Comparison of ENCODE assay signal across 9 mouse cellular contexts in the genomic region with DNA sequence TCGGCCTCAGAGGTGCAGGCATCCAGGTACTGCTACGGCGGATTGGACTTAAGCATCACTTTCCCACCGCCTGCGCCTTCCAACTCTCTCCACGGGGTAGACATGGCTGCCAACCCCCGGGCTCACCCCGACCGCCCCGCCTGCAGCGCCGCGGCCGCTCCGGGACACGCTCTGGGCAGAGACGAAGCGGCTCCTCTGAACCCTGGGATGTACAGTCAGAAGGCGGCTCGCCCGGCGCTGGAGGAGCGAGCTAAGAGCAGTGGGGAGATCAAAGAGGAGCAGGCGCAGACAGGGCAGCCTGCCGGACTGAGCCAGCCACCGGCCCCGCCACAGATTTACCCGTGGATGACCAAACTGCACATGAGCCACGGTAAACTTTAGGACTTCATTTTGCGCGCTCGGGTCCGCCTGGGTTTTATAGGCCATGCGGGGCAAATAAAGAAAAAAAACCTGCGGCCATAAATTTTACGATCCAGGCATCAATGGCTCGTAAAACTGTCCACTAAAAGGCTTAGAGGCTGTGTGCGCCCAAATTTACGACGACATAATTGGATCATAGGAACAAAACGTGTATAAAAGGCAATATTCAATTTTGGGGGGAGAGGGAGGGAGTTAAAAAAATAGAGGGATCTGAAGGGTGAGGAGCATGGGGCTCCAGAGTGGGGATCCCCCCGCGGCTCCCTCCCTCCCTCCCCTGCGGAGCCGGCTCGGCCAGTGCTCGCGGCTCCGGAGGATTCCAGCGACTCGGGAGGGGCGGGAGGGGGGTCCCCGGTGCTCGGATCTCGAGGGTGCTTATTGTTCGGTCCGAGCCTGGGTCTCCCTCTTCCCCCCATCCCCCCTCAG. TPM values are rescaled to one million over a fixed set of nuclear protein-coding genes. Genes with fewer than 3 reads are reported as not detected.
DNase-seq lines count a peak whose midpoint lies in the region; ATAC-seq and TF ChIP-seq lines count a peak whose summit lies in the region.
"Had no signal": no experiment of that assay in that cellular context is flagged by ENCODE, and none has a peak within 500 bp of the region (broad histone marks: within the 10 kb centered on the region; RNA-seq: fewer than 3 reads in every experiment).

No protein-coding gene starts in this region.

- no peak overlapping the region for H3K27ac ChIP-seq in ES-Bruce4 (ENCODE audit: insufficient read depth, low read length)
- peak overlapping the region; percentile 89 for H3K27ac ChIP-seq in stomach, embryonic 14.5 days (ENCODE audit: low read length)

- no peak for TF ChIP-seq EP300 in ES-Bruce4 (IDR thresholded peaks at IDR 0.05; ENCODE audit: insufficient read depth, low read depth, low read length)

- TF ChIP-seq CTCF in ES-Bruce4 (IDR thresholded peaks at IDR 0.05; ENCODE audit: low read depth, low read length), result no peak

- peak overlapping the region; percentile 36; the same call in 1 of the 2 replicates for H3K9ac ChIP-seq in ES-Bruce4 (ENCODE audit: low read depth, poor library complexity, severe bottlenecking)
- peak overlapping the region; percentile 65 for H3K9ac ChIP-seq in stomach, embryonic 14.5 days (replicated peaks; ENCODE audit: low read depth, low read length)

- no peaks in the 10 kb centered on the region for H3K36me3 ChIP-seq in ES-Bruce4 (ENCODE audit: control insufficient read depth, insufficient read depth, low read length, poor library complexity, severe bottlenecking)
- no peaks in the 10 kb centered on the region for H3K36me3 ChIP-seq in stomach, embryonic 14.5 days (ENCODE audit: control insufficient read depth, insufficient read depth, low read length)

- TF ChIP-seq POLR2A in ES-Bruce4 (IDR thresholded peaks at IDR 0.05; ENCODE audit: insufficient read depth, low read length), result no peak

- no peaks in the 10 kb centered on the region for H3K9me3 ChIP-seq in ES-Bruce4 (replicated peaks; ENCODE audit: control insufficient read depth, insufficient read depth, low read length, poor library complexity, severe bottlenecking)
- no peaks in the 10 kb centered on the region for H3K9me3 ChIP-seq in stomach, embryonic 14.5 days (ENCODE audit: control insufficient read depth, low read depth, low read length)

- under 1% methylated on average over 56 of the region's 57 CpGs for WGBS in stomach, embryonic 14.5 days

- peaks cover 68% of the 10 kb centered on the region for H3K27me3 ChIP-seq in ES-Bruce4 (ENCODE audit: control insufficient read depth, insufficient read depth, low read length, poor library complexity, severe bottlenecking)
- H3K27me3 ChIP-seq in stomach, embryonic 14.5 days (ENCODE audit: control insufficient read depth, insufficient read depth, low read length), result peaks cover 23% of the 10 kb centered on the region

- peak; percentile 49 for ATAC-seq in stomach, embryonic 14.5 days (ENCODE audit: insufficient number of reproducible peaks, insufficient read depth, low FRiP score, low read depth)

- DNase-seq in NIH3T3 (ENCODE audit: low read depth), result peak; percentile 62
- DNase-seq in gastrocnemius, postnatal 14 days, result peak; percentile 66
- peak; percentile 77 to 86 for DNase-seq in kidney, postnatal 4 days
- no peak for DNase-seq in urinary bladder, adult 18-20 months (ENCODE audit: low spot score in 2 of 2)
- no peak for DNase-seq in B cell, adult 2 months
- no peak for DNase-seq in spleen, postnatal 36 days (ENCODE audit: low spot score in 2 of 2)

- peaks cover 8% of the 10 kb centered on the region for H3K4me1 ChIP-seq in ES-Bruce4 (ENCODE audit: control insufficient read depth, insufficient read depth, low read length)
- peaks cover 6% of the 10 kb centered on the region; the same call in 1 of the 2 replicates for H3K4me1 ChIP-seq in stomach, embryonic 14.5 days (ENCODE audit: control insufficient read depth, insufficient read depth, low read length)

- peak overlapping the region; percentile 63 for H3K4me3 ChIP-seq in ES-Bruce4 (ENCODE audit: low read depth, low read length)
- H3K4me3 ChIP-seq in stomach, embryonic 14.5 days (ENCODE audit: low read depth, low read length), result peak overlapping the region; percentile 32

- peak overlapping the region; percentile 45 for H3K4me2 ChIP-seq in stomach, embryonic 14.5 days (replicated peaks; ENCODE audit: low read depth, low read length)

- intact Hi-C loops in gastrocnemius, postnatal 14 days (cut with DNase I; ENCODE audit: low total_unique reads), result loop anchor here (5.0 kb wide), 2 partner anchors 108 to 153 kb away; partner anchors contain the start of gene Smug1

RNA-seq across cellular contexts. Expression of gene Hoxc4, which starts 4.3 kb away (rescaled TPM):
- polyA plus RNA-seq in ES-Bruce4 (2011; ENCODE audit: insufficient read depth, insufficient read length, low read depth, missing spikeins), result 0.56 and 0.99 TPM in 2 replicates
- 1 to 10 TPM; 3.8 to 5.0 TPM for total RNA-seq in gastrocnemius, postnatal 14 days (2021)
- polyA plus RNA-seq in stomach, embryonic 14.5 days (2014; fragmentation: Nextera tagmentation; extraction: Ambion mirVana), result 23.4 and 26.5 TPM in 2 replicates
- total RNA-seq: common myeloid progenitor, adult 5-6 weeks had no signal

RNA-seq across cellular contexts. Expression of gene Hoxc6, which starts 16.3 kb away (rescaled TPM):
- 1.3 TPM in 1 of 2 replicates, not detected in the other for polyA plus RNA-seq in ES-Bruce4 (2011; ENCODE audit: insufficient read depth, insufficient read length, low read depth, missing spikeins)
- total RNA-seq in gastrocnemius, postnatal 14 days (2021), result 1 to 10 TPM; 5.2 to 5.9 TPM
- 4.8 and 5.5 TPM in 2 replicates for polyA plus RNA-seq in stomach, embryonic 14.5 days (2014; fragmentation: Nextera tagmentation; extraction: Ambion mirVana)
- total RNA-seq: common myeloid progenitor, adult 5-6 weeks had no signal

RNA-seq across cellular contexts. Expression of gene Hoxc8, which starts 24.0 kb away (rescaled TPM):
- polyA plus RNA-seq in ES-Bruce4 (2011; ENCODE audit: insufficient read depth, insufficient read length, low read depth, missing spikeins), result 0.40 and 0.45 TPM in 2 replicates
- 1 to 10 TPM; 1.1 to 1.2 TPM for total RNA-seq in gastrocnemius, postnatal 14 days (2021)
- polyA plus RNA-seq in stomach, embryonic 14.5 days (2014; fragmentation: Nextera tagmentation; extraction: Ambion mirVana), result 1.0 and 1.1 TPM in 2 replicates
- total RNA-seq: common myeloid progenitor, adult 5-6 weeks had no signal

RNA-seq across cellular contexts. Expression of gene Hoxc9, which starts 38.1 kb away (rescaled TPM):
- not detected in 2 replicates for polyA plus RNA-seq in ES-Bruce4 (2011; ENCODE audit: insufficient read depth, insufficient read length, low read depth, missing spikeins)
- 1 to 10 TPM; 5.7 to 5.8 TPM for total RNA-seq in gastrocnemius, postnatal 14 days (2021)
- polyA plus RNA-seq in stomach, embryonic 14.5 days (2014; fragmentation: Nextera tagmentation; extraction: Ambion mirVana), result not detected in 2 replicates
- total RNA-seq: common myeloid progenitor, adult 5-6 weeks had no signal

RNA-seq across cellular contexts. Expression of gene Hoxc5, which starts 47.1 kb away (rescaled TPM):
- polyA plus RNA-seq in ES-Bruce4 (2011; ENCODE audit: insufficient read depth, insufficient read length, low read depth, missing spikeins), result not detected in 2 replicates
- 1 to 10 TPM; 1.4 to 1.8 TPM for total RNA-seq in gastrocnemius, postnatal 14 days (2021)
- polyA plus RNA-seq in stomach, embryonic 14.5 days (2014; fragmentation: Nextera tagmentation; extraction: Ambion mirVana), result 20.3 and 20.9 TPM in 2 replicates
- total RNA-seq: common myeloid progenitor, adult 5-6 weeks had no signal

Comparison
In these comparisons a context has a peak if more than half of its experiments do, and no peak if none do; other contexts are left out.
1. DNase-seq: peak in NIH3T3 (single experiment), gastrocnemius, postnatal 14 days (single experiment) and kidney, postnatal 4 days (2 of 2); none in urinary bladder, adult 18-20 months (0 of 2), B cell, adult 2 months (0 of 2) and spleen, postnatal 36 days (0 of 2).
2. RNA of gene Hoxc4, which starts 4.3 kb away (polyA plus RNA-seq): 23.4 to 26.5 TPM in stomach, embryonic 14.5 days; 0.56 to 0.99 TPM in ES-Bruce4; every median in the first group is over 10 times any median in the second.